Mouse (Mus musculus) C2C12 (cell line): ENCODE measurements around the gene Mvp.

Source experiments
- CTCF ChIP-seq: IDR thresholded peaks from one replicate; pipeline ENCODE4 v1.5.1; 2011; ENCODE audit not compliant: control insufficient read depth, insufficient read depth, insufficient read length
- MAX ChIP-seq: IDR thresholded peaks from one replicate; pipeline ENCODE4 v1.6.1; 2011; ENCODE audit warnings: mild to moderate bottlenecking, control low read depth
- USF1 ChIP-seq: IDR thresholded peaks from one replicate; pipeline ENCODE4 v1.6.1; 2011; ENCODE audit warnings: low read depth, mild to moderate bottlenecking, control low read depth, moderate library complexity

DNA sequence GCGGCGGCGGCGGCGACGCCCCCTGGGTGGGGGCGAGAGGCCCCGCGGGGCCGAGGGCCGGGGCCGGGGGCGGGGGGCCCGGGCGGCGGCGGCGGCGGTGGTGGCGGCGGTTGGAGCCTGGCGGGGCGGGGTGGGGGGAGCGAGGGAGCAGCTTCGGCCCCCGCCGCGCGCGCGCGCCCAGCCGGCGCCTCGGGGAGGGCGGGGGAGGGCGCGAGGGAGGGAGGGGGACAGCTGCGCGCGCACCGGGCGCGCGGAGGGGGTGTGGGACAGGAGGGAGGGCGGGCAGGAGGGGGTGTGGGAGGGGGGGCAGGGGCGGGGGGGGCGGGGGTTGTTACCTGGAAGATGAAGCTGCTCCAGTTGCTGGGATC is 12.2 kb upstream of the Mvp start:
- TF ChIP-seq CTCF: no peak
- TF ChIP-seq MAX: no peak
- TF ChIP-seq USF1: no peak
